Mouse (Mus musculus) forelimb bud, embryonic 11.5 days (tissue): ENCODE data around the gene Plekhh3.
"Not testable (repeated sequence)": the region's sequence is repeated elsewhere in the genome, so short reads cannot be mapped to it uniquely, and the experiment has no call there.

Source experiments
- DNase-seq: peaks from one replicate; pipeline ENCODE4 v3.0.0-alpha.2; 2012; ENCODE audit warnings: low read depth, low spot score

Gene Plekhh3

DNA sequence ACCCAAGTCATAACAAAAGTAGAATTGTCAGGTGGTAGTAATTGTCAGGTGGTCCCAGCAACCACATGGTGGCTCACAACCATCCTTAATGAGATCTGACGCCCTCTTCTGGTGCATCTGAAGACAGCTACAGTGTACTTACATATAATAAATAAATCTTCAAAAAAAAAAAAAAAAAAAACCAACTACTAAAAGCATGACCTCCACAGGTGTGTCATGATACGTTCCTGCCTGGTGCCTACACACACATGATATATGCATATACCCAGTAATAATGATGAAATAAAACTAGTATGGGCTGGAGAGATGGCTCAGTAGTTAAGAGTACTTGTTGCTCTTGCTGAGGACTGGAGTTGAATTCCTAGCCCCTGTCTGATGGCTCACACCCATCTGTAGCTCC is 20.1 kb downstream of the Plekhh3 start:
- DNase-seq: no peak

DNA sequence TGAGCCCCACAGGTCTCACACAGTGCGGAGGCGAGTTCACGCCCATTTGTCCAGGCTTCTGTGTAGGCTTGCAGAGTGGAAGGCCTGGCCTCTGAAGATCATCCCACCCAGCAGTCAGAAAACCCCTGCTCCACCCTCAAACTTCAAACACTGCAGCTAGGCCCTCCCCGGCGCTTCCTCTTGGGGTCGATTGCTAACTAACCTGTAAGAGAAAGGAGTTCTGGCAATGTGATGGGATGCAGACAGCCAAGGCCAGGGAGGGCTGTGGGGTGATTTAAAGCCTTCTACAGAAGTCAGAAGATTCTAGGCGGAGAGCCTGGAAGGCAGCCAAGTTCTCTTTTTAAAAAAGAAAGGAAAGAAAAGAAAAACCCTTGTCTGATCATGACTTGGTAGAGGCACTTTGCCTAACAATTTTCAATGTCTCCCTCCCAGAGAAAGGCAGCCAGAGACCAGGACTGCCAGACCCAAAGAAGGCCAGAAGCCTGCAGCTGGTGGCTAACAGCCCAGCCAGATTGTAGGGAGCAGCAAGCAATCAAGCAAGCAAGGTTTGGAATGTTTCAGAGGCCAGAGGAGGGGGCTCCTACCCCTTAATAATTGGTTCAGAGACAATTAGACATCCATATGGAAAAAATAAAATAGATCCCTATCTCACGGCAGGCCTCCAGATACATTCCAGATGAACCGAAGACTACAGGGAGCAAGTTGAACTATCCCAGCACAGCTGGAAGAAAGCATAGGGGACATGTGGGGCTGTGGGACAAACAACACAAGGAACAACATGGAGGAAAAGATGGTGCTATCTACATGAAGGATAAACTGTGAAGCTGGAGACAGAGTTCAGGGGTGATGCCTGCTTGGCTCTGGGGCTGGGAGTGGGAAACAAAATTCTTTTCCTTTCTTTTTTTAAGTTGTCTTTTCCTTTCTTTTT is 21.7 kb downstream of the Plekhh3 start:
- no peak for DNase-seq

GRCm38 (mm10) chr11:101148751-101149150 is 22.4 kb downstream of the Plekhh3 start:
- no peak for DNase-seq

GRCm38 (mm10) chr11:101146377-101146776 is 24.8 kb downstream of the Plekhh3 start:
- no peak for DNase-seq

GRCm38 (mm10) chr11:101143338-101144225 is 27.6 kb downstream of the Plekhh3 start:
- peak; percentile 76 for DNase-seq

DNA sequence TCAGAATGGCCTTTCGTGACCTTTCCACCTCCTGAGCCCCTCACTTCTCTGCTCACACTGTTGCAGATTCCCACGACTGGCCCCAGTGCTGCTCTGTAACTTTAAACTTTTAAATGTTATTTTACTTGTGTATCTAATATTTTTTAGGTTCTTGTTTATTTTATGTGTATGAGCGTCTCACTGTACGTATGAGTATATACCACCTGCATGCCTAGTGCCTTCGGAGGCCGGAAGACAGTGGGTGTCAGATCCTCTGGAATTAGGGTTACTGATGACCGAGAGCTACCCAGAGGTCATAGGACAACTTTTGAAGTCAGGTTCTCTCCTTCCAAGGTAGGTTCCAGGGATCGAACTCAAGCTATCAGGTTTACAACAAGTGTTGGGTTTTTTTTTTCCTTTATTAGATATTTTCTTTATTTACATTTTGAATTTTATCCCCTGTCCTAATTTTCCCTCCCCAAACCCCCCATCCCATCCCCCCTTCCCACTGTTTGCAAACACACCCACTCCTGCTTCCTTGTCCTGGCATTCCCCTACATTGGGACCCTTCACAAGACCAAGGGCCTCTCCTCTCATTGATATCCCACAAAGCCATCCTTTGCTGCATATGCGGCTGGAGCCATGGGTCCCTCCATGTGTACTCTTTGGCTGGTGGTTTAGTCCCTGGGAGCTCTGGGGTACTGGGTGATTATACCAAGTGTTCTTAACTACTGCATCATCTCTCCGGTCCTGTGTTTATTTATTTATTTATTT is 28.8 kb downstream of the Plekhh3 start:
- DNase-seq: no peak

- no peak for DNase-seq
These were observed 30.1 kb downstream of the Plekhh3 start for GRCm38 (mm10) chr11:101141088-101141487.

DNA sequence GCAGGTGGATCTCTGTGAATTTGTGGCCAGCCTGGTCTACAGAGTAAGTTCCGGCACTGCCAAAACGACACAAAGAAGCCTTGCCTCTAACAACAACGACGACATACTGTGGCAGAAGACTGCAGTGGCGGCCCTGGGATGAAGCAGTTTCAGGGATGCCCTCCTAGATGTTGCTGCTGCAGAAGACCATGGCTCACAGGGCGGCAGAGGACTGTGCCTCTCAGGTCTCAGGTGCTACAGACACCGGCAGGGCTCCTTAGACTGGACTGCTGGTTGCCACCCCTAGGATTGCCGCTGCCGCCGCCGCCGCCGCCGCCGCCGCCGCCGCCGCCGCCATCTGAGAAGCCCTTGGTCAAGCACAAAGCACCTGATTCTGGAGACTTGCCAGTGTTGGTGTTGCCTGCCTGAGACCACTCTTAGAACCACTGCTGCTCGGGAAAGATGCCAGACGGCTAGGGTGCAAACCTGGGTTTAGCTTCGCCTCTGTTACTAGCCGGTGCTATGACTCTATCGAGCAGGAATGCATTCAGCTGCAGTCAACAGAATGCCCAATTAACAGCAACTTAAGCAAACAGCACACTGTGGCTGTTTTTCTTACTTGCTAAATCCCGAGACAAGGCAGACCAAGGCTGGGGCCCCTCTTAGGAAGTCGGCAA is 30.9 kb downstream of the Plekhh3 start:
- no peak for DNase-seq

GRCm38 (mm10) chr11:101138536-101139181 is 32.5 kb downstream of the Plekhh3 start:
- no peak for DNase-seq

DNA sequence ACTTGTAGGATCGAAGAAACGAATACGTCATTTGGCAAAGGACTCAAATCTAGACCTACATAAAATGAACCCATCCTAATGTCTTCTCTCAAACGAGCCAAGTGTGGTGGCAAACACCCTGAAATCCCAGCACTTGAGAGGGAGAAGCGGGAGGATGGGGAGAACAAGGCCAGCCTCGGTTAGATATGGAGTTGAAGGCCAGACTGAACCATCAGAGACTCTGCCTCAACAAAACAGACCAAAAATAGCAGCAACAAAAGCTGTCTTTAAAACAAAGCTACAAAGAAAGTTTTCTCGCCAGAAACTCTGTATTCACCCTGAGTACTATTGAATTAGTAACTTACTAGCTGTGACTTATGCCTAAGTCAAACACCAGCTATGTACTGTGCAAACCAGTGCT is 34.2 kb downstream of the Plekhh3 start:
- no peak for DNase-seq

DNA sequence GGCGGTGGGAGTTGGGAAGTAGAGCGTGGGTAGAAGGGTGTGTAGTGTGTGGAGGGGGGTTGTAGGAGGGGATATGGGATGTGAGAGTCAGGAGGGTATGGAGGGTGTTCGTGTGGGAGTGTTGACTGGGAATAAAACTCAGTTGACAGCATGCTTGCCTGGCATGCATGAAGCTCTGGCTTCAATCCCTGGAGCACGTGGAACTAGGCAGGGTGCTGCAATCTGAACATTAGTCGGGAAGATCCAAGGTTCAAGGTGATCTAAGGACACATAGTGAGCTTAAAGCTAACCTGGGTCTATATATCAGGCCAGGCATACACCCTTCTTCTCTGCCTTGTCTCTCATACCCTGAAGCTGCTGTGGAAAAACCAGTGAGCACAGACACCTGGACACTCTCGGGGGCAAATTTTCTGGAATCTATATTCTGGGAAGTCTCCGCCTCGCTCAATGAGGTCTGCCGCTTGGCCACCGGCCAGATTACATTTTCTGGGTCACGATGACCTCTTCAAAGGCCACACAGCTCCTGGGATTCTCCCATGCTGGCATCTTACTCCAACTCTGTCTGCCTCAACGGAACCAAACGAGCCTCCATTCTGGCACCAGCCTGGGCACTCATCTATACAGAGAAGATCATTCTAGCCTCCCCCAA is 36.8 kb downstream of the Plekhh3 start:
- DNase-seq: no peak

DNA sequence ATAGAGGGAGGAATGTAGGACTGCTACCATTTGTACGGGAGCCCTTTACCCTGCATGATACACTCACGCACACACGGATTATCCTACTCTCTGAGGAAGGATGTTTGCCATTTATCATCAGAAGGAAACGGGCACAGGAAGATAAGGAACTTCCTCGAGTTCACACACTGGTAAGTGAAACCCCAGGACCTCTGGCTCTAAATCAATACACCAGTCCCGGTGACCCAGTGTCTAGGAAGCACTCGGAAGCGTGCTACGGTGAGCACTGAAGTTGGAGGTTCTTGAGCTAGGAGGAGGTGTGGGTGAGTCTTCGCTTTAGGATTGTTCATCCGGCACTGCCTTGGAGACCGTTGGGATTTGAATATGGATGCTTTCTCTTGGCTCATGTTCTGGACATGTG is 38.1 kb downstream of the Plekhh3 start:
- DNase-seq: no peak

GRCm38 (mm10) chr11:101131701-101132100 is 39.5 kb downstream of the Plekhh3 start:
- DNase-seq: no peak

DNA sequence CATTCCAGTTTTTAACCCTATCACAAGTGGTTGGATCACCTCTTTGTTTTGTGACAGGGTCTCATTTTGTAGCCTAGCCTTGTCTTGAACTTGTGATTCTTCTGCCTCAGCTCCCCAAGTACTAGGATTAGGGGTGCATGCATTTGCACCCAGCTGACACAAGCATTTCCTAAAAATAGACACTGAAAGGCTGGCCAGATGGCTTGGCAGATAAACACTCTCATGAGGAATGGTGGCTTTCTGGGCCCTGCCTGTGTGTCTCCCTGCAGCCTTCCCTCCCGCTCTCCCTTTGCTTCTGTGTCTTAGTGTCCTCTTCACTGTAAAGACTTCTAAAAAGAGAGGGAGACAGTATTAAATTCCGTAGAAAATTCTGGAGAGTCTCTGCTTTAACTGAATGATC is 40.0 kb downstream of the Plekhh3 start:
- DNase-seq: no peak

- DNase-seq: no peak
These were observed 40.9 kb downstream of the Plekhh3 start for GRCm38 (mm10) chr11:101130056-101130756.

DNA sequence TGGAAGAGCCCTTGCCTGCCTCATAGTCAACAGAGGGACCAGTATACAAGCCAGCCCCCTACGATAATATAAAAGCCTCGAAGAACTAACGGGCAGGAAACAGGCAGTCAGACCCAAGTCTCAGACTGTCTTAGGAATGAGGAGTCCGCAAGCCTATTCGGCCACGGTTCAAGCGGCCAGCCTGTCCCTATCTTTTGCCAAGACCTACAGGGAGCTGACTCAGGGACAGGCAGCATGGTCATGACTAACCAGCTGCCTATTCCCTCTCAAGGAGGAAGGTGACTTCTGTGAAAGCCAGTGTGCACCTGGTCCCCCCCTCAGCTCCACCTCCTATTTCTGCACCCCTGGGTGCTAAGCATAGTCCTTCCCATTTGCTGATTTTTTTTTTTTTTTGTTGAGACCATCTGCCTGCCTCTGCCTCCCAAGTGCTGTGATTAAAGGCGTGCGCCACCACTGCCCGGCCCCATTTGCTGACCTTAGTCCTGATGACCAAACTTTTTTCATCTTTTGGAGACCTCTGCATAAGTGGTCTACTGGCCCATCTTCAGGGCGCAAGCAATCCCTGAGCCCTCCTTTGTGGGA is 42.1 kb downstream of the Plekhh3 start:
- no peak for DNase-seq

DNA sequence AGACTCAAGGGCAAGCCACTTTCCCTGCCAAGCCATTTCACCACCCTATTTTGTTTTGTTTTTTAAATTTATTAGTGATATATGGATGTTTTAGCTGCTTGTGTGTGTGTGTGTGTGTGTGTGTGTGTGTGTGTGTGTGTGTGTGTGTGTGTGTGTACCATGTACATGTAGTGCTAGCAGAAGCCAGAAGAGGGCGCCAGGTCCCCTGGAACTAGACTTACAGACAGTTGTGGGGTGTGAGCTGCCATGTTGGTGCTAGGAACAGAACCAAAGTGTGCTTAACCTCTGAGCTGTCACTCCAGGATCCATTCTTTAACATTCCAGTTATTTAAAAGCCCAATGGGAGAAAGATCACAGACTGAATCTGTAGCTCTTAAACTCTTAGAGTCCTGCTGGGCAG is 44.1 kb downstream of the Plekhh3 start:
- DNase-seq: no peak

GRCm38 (mm10) chr11:101125008-101125407 is 46.1 kb downstream of the Plekhh3 start:
- not testable (repeated sequence) for DNase-seq

GRCm38 (mm10) chr11:101124494-101124893 is 46.7 kb downstream of the Plekhh3 start:
- DNase-seq: not testable (repeated sequence)
